Mouse (Mus musculus) spleen, postnatal 36 days (tissue): Measurements from ENCODE around the gene Gabrr3.

ENCODE experiments used
- DNase-seq, 2 experiments: peaks; one replicate each; pipeline ENCODE4 v3.0.0; 2022; ENCODE audit warnings: low spot score in 2 of 2, mixed read lengths in 1 of 2

The Gabrr3 gene

GRCm38 (mm10) chr16:59469846-59470245, 62.7 kb downstream of the Gabrr3 start:
- no peak for DNase-seq

- peak; percentile 79 to 81 for DNase-seq
Observed at GRCm38 (mm10) chr16:59471637-59472278, 64.6 kb downstream of the Gabrr3 start, which contains the start of gene Riox2. TSS of gene Riox2 (plus strand) at chr16:59471775.

GRCm38 (mm10) chr16:59472546-59472945, 65.4 kb downstream of the Gabrr3 start:
- DNase-seq, result no peak

- DNase-seq, result peak; percentile 45 to 49
Observed at GRCm38 (mm10) chr16:59474788-59475187, 67.7 kb downstream of the Gabrr3 start.

- no peak for DNase-seq
Observed at GRCm38 (mm10) chr16:59477955-59478354, 70.8 kb downstream of the Gabrr3 start.

GRCm38 (mm10) chr16:59487239-59487638, 80.1 kb downstream of the Gabrr3 start:
- no peak for DNase-seq

GRCm38 (mm10) chr16:59487975-59488548, 80.9 kb downstream of the Gabrr3 start:
- no peak for DNase-seq

GRCm38 (mm10) chr16:59493199-59493598, 86.1 kb downstream of the Gabrr3 start:
- no peak for DNase-seq

- DNase-seq, result no peak
Observed at GRCm38 (mm10) chr16:59497947-59498346, 90.8 kb downstream of the Gabrr3 start.

- no peak for DNase-seq
Observed at GRCm38 (mm10) chr16:59499180-59499579, 92.0 kb downstream of the Gabrr3 start.

GRCm38 (mm10) chr16:59509830-59510229, 102.7 kb downstream of the Gabrr3 start:
- DNase-seq, result no peak
